8 mouse cellular contexts compared by ENCODE assay signal in genomic region chr12:27357076-27357637, GRCm38 (mm10). TPM values are rescaled to one million over a fixed set of nuclear protein-coding genes. Genes with fewer than 3 reads are reported as not detected.
DNase-seq lines count a peak whose midpoint lies in the region; ATAC-seq and TF ChIP-seq lines count a peak whose summit lies in the region.

No protein-coding gene starts in this region.

- H3K4me3 ChIP-seq in kidney, adult 2 months (ENCODE audit: insufficient read depth, low read depth, low read length), result no peak overlapping the region
- H3K4me3 ChIP-seq in midbrain, postnatal 0 days (ENCODE audit: low read depth, low read length), result no peak overlapping the region

- no peak overlapping the region for H3K27ac ChIP-seq in kidney, adult 2 months (ENCODE audit: insufficient read depth, low read depth, low read length)
- peak overlapping the region; percentile 69 for H3K27ac ChIP-seq in midbrain, postnatal 0 days (ENCODE audit: low read depth, low read length)

- no peaks in the 10 kb centered on the region for H3K9me3 ChIP-seq in midbrain, postnatal 0 days (ENCODE audit: low read length)

- no peak for TF ChIP-seq CTCF in kidney, adult 2 months (conservative IDR thresholded peaks at IDR 0.05; ENCODE audit: insufficient read depth, insufficient read length, low read depth, low read length)
- TF ChIP-seq CTCF in midbrain, postnatal 0 days (IDR thresholded peaks at IDR 0.05), result no peak

- H3K27me3 ChIP-seq in kidney, adult 2 months (replicated peaks; ENCODE audit: control insufficient read depth, insufficient read depth, low read length), result no peaks in the 10 kb centered on the region
- no peaks in the 10 kb centered on the region for H3K27me3 ChIP-seq in midbrain, postnatal 0 days (ENCODE audit: insufficient read depth, low read length)

- H3K36me3 ChIP-seq in kidney, adult 2 months (ENCODE audit: control insufficient read depth, insufficient read depth, low read length), result no peaks in the 10 kb centered on the region
- no peaks in the 10 kb centered on the region for H3K36me3 ChIP-seq in midbrain, postnatal 0 days (ENCODE audit: insufficient read depth, low read length)

- DNase-seq in adrenal gland, adult (ENCODE audit: inconsistent age in 2 of 2, low spot score in 1 of 2), result peak; percentile 8 to 31
- DNase-seq in adrenal gland, adult 8-10 months, result no peak
- DNase-seq in urinary bladder, postnatal 14 days (ENCODE audit: low spot score), result peak; percentile 16
- DNase-seq in urinary bladder, adult 18-20 months (ENCODE audit: low spot score in 2 of 2), result no peak
- DNase-seq in kidney, adult 2 months, result peak; percentile 75
- DNase-seq in midbrain, postnatal 0 days (ENCODE audit: low spot score), result peak; percentile 72
- no peak for DNase-seq in left cerebral cortex, adult 9 months (ENCODE audit: low spot score in 2 of 2)

- WGBS in kidney, adult 2 months, result 17% methylated on average over 12 of the region's 12 CpGs
- WGBS in midbrain, postnatal 0 days, result 15% methylated on average over 12 of the region's 12 CpGs

- no peak for TF ChIP-seq POLR2A in kidney, adult 2 months (IDR thresholded peaks at IDR 0.05; ENCODE audit: low read depth, low read length)

- ATAC-seq in midbrain, postnatal 0 days (ENCODE audit: low FRiP score), result no peak
- ATAC-seq in monocyte, adult 5-6 weeks (replicated peaks; ENCODE audit: insufficient number of reproducible peaks, low FRiP score, low TSS enrichment, poor library complexity, severe bottlenecking), result no peak

- peak overlapping the region; percentile 13; the same call in 1 of the 2 replicates for H3K4me2 ChIP-seq in midbrain, postnatal 0 days (ENCODE audit: low read depth, low read length, poor library complexity, severe bottlenecking)

- H3K4me1 ChIP-seq in kidney, adult 2 months (ENCODE audit: control insufficient read depth, insufficient read depth, low read length), result no peaks in the 10 kb centered on the region
- peaks cover 8% of the 10 kb centered on the region for H3K4me1 ChIP-seq in midbrain, postnatal 0 days (ENCODE audit: insufficient read depth, low read length)

- H3K9ac ChIP-seq in midbrain, postnatal 0 days (replicated peaks; ENCODE audit: low read length, poor library complexity, severe bottlenecking), result 0 out of 2 replicates have a peak overlapping the region, but pooled peaks have one; percentile 24

RNA-seq across cellular contexts. Expression of gene Sox11, which starts 14.8 kb away (rescaled TPM):
- under 1 TPM; 0.03 to 0.11 (median 0.08) TPM for total RNA-seq in adrenal gland, adult 8-10 months (2022)
- 0.06 and 0.08 TPM in 2 replicates for polyA plus RNA-seq in kidney, adult 2 months (2012; rRNA removed)
- total RNA-seq in midbrain, postnatal 0 days (2014; rRNA removed), result 148 and 180 TPM in 2 replicates
- 137 and 154 TPM in 2 replicates for polyA plus RNA-seq in midbrain, postnatal 0 days (2015; fragmentation: Nextera tagmentation; extraction: Ambion mirVana)
- total RNA-seq in monocyte, adult 5-6 weeks (2017), result not detected in 3 replicates

Comparison
In these comparisons a context has a peak if more than half of its experiments do, and no peak if none do; other contexts are left out.
1. DNase-seq: peak in adrenal gland, adult (2 of 2), urinary bladder, postnatal 14 days (single experiment), kidney, adult 2 months (single experiment) and midbrain, postnatal 0 days (single experiment); none in adrenal gland, adult 8-10 months (single experiment), urinary bladder, adult 18-20 months (0 of 2) and left cerebral cortex, adult 9 months (0 of 2).
2. RNA of gene Sox11, which starts 14.8 kb away (total RNA-seq): 148 to 180 TPM in midbrain, postnatal 0 days; 0.03 to 0.11 TPM in adrenal gland, adult 8-10 months and not detected in monocyte, adult 5-6 weeks; every median in the first group is over 100 times any median in the second.